Mouse (Mus musculus): Measurements from ENCODE around the gene Kif21a. TPM values are rescaled to one million over a fixed set of nuclear protein-coding genes. Genes with fewer than 3 reads are reported as not detected.

Kif21a gene
- total RNA-seq, 2 experiments from 2014 or later: 0.14 to 1.2 TPM

DNA sequence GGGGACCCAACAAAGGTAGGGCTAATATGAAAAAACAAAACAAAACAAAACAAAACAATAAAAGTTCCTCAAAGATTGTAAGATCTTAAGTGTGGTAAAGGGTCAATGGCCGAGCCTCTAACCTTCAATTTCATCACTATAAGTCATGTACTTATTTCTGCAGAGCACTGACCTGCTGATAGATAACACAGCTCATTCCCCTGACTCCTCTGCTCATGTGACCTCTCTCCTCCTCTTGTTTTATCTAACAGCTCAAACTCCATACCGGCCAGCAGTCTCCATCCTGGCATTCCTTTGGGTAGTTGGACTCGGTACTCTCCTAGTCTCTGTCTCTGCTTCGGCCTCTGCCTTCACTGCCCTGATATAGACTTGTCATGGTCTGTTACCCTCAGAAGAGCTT is 87.2 kb downstream of the Kif21a start:
- ATAC-seq (replicated peaks; ENCODE audit: low FRiP score, low TSS enrichment, poor library complexity, severe bottlenecking): no peak

DNA sequence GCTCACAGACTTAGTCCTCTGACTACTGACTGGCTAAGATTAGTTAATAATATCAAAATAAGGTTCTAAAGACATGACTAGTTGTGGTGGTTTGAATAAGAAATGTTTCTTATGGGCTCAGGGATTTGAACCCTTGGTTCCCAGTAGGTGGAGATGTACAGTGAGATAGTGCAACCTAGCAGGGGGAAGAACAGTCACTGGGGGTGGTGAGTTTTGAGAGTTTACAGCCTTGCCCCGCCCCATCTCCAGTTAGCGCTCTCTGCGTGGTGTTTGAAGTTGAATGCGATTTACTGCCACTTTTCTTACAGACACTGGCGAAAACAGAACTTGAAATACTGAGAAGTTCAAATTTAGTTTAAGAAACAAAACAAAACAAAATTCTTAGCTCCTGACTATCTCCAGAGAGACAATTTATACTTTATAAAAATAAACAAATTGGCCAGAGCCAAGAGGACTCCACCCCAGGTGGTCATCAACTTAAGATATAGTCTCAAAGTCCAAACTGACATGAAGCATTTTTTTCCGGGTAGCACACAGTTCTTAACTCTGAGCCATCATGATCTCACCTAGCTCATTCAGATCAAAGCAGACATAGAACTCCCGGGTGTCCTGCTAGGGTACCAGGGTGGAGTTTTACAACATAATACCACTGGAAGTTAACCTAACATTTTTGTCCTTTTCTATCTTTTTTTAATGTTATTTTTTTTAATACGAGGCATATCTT is 88.8 kb downstream of the Kif21a start:
- no peak for ATAC-seq (replicated peaks; ENCODE audit: low FRiP score, low TSS enrichment, poor library complexity, severe bottlenecking)

DNA sequence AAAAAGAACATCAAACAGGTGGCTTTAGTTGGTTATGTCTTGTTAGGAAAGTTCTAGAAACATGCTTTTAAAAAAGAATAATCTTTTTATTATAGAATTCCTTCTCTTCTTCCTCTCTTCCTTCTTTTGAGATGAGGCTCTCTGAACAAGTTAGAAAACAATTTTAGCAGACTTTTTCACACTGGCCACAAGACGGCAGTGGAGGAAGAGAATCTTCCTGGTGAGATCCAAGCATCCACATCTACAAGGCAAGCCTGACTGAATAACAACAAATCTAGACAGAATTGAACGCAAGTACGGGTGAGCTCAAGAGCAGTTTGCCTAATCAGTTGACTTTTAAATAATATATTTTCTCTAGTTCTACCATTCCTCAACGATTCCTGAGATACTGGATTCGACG is 98.4 kb downstream of the Kif21a start:
- ATAC-seq (replicated peaks; ENCODE audit: low FRiP score, low TSS enrichment, poor library complexity, severe bottlenecking): no peak

DNA sequence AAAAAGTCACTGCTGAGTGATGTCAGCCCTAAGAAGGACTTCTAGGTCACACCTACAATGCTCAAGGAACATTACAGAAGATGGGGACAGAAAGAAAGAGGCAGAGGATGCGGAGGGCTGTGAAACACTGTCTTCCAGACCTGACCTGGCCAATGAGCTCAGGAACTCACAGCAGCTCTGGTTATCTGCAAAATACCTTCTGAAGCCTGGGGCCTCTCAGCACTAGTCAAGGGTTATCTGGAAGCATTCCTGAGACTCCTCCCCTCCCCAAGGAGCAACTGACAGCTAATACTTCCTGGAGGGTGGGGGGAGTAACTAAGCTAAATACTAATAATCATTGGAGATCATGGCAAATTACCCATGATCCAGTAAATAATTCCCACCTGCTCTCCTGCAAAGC is 111.3 kb downstream of the Kif21a start:
- no peak for ATAC-seq (replicated peaks; ENCODE audit: low FRiP score, low TSS enrichment, poor library complexity, severe bottlenecking)

DNA sequence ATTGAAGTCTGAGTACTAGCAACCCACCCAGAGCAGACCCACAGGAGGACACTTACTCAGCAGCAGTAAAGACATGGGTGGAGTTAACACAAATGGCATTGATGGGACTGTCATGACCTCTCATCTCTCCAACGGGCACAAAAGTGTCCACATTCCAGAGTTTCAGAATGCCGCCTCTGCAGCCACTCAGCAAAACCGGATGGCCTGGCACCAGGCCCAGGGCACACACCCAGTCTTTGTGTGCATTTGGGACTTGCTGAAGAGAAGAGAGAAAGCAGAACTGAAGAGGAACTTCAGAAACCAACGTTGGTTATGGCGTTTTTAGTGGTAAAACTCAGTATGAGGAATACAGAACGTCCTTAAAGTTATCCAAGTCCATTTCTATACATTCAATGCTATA is 114.2 kb downstream of the Kif21a start:
- no peak for ATAC-seq (replicated peaks; ENCODE audit: low FRiP score, low TSS enrichment, poor library complexity, severe bottlenecking)

DNA sequence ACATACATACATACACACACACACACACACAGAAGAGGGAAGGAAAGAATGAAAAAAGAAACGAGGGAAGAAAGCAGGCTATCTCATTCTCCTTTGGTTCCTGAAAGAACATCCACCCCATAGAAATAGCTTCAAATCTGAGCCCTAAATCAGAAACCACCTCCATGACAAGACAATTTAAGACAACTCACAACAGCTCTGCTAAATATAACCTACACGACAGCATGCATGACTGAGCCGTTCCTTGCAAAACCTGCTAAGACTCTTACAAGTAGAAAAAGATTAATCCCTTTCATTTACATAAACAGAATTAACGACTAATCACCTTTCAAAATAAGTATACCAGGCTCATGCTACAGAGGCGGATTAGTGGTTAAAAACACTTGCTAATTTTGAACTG is 118.3 kb downstream of the Kif21a start:
- no peak for ATAC-seq (replicated peaks; ENCODE audit: low FRiP score, low TSS enrichment, poor library complexity, severe bottlenecking)

DNA sequence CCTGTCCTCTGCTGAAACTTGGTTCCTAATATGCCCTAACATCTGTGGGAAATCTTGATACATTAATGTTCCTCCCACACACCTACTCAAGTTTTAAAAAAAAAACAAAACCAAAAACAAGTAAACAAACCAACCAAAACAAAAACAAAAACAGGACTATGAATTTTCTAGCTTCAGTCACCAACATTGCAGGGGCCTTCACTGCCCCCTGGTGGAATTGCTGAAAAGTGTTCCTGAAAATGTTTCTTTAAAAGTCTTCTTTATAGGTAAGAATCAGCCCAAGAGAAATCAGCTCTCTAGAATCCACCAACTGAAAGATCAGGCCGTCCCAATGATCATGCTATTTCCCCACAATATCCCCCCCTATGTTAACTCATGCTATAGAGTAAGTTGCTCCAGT is 120.7 kb downstream of the Kif21a start:
- no peak for ATAC-seq (replicated peaks; ENCODE audit: low FRiP score, low TSS enrichment, poor library complexity, severe bottlenecking)

DNA sequence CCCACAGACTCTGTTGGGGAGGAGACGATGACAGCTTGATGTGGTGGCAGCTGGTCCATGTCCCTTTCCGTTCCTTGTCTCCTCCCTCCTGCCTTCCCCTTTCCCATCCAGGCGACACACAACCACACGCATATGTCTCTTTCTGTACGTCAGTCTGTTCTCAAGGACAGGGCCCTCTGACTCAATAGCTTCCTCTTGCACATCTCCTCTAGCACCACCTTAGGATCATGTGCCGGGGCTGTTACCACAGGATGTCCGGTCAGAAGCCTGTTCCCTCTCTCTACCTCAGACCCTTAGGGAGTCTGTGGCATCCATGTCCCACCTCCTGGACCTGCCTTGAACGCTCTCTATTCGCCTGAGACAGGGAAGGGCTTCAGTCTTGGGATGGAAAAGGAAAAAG is 153.3 kb downstream of the Kif21a start:
- no peak for ATAC-seq (replicated peaks; ENCODE audit: low FRiP score, low TSS enrichment, poor library complexity, severe bottlenecking)

DNA sequence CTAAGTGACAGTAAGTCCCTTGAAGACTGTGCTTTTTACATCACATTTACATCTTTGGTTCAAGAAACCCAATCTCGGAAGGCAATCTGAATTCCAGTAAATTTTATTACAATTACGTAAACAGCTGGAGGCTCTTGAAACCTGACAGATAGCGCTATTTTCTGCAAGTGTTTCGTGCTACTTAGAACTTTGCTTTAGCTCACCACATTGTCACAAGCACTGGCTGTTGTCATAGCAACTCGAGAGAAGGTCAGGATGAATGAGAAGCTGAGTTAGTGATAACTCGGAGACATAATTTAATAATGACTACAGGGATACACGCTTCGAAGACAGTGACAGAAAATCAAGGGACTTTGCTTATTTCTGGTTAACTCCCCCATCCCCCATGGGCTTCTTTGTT is 162.3 kb downstream of the Kif21a start:
- ATAC-seq (replicated peaks; ENCODE audit: low FRiP score, low TSS enrichment, poor library complexity, severe bottlenecking): no peak

Other genes starting within 250 kb of the Kif21a start
- gene Abcd2, start 141.9 kb upstream of the Kif21a start, total RNA-seq (2014; fragmentation: Nextera tagmentation): 0.04 and 0.54 TPM in 2 replicates
- not detected in 2 replicates for gene Abcd2, start 141.9 kb upstream of the Kif21a start, total RNA-seq (2017)
- not detected in 2 replicates for gene CN725425, start 149.5 kb upstream of the Kif21a start, total RNA-seq (2014; fragmentation: Nextera tagmentation)
- gene CN725425, start 149.5 kb upstream of the Kif21a start, total RNA-seq (2017): not detected in 2 replicates